Mouse (Mus musculus) lung, adult 2 months (tissue): ENCODE measurements at regions not wholly inside any gene's neighbourhood (a gene's known extent, or its start where the extent isn't known, plus 50 kb on each side); places are given as distances from the start of the nearest gene placed in this dataset.

Experiments
- DNase-seq: peaks from one replicate; pipeline ENCODE4 v3.0.0; 2022
- H3K4me1 ChIP-seq: fragments of 200-500 bp; 2 replicates; pipeline ENCODE4 v1.6.1; 2011; ENCODE audit warnings: low read length; ENCODE audit not compliant: control insufficient read depth, insufficient read depth
- H3K4me3 ChIP-seq: fragments of 200-500 bp; replicated peaks from 2 replicates; pipeline ENCODE3; 2011; ENCODE audit warnings: low read depth, mild to moderate bottlenecking, control low read depth, low read length; ENCODE audit errors: extremely low read depth
- CTCF ChIP-seq: fragments of 200-500 bp; IDR thresholded peaks from 2 replicates; pipeline ENCODE4 v1.5.1; 2011; ENCODE audit warnings: mild to moderate bottlenecking, low read length, control low read depth; ENCODE audit not compliant: insufficient read depth
- POLR2A ChIP-seq: fragments of 200-500 bp; IDR thresholded peaks from 2 replicates; pipeline ENCODE4 v1.6.1; 2011; ENCODE audit warnings: low read depth, mild to moderate bottlenecking, control low read depth, low read length, borderline replicate concordance; ENCODE audit errors: extremely low read depth
- WGBS: fragments of 180-500 bp; shearing (Covaris S2); methylation state at CpG from one replicate; pipeline ENCODE4 v1.1.7; 2018; 5-methylcytosine and 5-hydroxymethylcytosine counted together

DNA sequence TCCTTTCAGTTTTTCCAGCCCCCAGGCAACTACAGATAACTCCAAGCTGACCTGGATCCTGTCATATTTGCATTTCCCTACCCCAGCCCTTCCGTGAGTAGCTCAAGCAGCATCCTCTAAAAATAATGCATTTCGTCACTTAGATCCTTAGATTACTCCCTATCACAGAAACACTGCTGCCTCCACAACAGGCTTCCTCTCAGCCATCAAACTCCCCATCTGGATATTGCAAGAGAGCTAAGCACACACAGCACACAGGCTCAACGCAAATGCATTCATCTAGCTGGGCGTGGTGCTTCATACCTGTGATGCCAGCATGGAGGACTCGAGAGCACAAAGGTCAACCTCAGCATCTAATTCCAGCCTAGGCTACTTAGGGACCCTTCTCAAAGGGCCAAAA is 260.9 kb downstream of the Sox4 start:
- Histone ChIP-seq H3K4me3 (no peak overlapping the region), H3K4me1 (peaks cover 4% of the 10 kb centered on the region; the same call in 1 of the 2 replicates)
- WGBS, result 51% methylated on average over 5 of the region's 5 CpGs
- no peak for DNase-seq
- TF ChIP-seq CTCF (no peak), POLR2A (no peak)

DNA sequence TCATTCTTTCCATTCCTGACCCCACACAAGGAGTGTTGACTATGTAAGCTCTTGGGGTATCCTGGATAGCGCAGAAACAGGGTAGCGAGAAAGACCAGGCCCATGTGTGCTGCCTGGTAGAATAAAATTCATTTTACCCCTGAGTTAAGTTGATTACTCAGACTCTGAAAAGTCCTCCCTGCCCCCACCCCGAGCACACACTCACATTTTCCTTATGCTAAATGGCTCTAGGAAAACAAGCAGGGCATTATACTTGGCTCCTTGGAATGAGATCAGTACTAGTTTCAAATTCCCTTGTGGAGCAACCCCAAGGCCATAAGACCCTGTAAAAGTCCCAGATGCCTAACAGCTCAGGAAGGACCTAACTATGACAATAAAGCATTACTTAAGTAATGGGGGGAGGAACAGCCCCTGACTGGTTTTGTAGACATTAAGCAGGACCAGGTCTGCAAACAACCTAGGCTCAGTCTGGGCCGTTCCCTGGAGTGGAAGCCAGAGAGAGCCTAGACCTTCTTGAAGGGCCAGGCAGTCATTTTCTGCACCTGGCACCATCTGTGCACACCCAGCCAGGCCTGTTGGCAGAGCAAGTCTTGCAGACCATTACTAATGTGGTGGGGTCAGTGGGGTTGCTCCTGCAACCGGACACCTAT is 262.9 kb downstream of the Sox4 start:
- TF ChIP-seq POLR2A, result no peak
- TF ChIP-seq CTCF, result no peak
- no peak overlapping the region for H3K4me3 ChIP-seq
- 87% methylated on average over 5 of the region's 5 CpGs for WGBS
- H3K4me1 ChIP-seq, result peaks cover 4% of the 10 kb centered on the region; the same call in 1 of the 2 replicates
- no peak for DNase-seq

DNA sequence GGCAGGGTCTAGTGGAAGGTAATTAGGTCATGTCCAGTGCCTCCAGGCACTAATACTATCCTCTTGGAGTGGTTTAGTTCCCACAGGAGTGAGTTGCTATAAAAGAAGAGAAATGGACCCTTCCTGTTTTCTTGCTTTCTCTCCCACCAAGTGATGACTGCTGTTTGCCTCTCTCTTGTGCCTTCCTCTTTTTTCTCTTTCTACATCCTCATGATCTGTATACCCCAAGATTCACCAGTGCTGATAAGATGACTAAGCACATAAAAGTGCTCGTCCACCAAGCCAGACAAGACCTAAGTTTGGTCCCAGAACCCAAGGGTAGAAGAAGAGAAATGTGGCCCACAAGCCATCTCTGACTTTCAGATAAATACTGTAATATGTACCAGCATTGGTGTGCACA is 265.7 kb downstream of the Sox4 start:
- 64% methylated on average over 1 of the region's 1 CpGs for WGBS
- DNase-seq, result no peak
- Histone ChIP-seq H3K4me1 (peaks cover 4% of the 10 kb centered on the region; the same call in 1 of the 2 replicates), H3K4me3 (no peak overlapping the region)
- no peak for TF ChIP-seq CTCF
- no peak for TF ChIP-seq POLR2A

DNA sequence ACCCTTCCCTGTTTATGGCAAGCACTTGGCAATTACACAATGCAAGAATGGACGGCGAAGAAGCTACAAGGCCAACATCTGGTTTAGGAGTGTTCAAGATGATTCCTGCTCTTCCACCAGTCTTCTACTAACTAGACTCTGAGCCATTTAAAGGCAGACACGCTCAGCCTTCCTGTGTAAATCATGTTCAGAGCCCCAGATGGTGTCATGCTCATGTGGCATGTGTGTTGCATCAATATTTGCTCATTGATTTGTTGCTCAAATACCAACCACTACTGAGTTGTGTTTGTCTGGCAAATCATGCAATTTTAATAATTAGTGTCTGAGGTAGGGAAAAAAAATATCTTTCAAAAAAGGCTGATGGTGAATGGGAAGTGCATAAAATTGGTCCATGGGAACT is 269.2 kb downstream of the Sox4 start:
- WGBS, result 91% methylated on average over 3 of the region's 3 CpGs
- Histone ChIP-seq H3K4me3 (no peak overlapping the region), H3K4me1 (no peaks in the 10 kb centered on the region; the same call in 1 of the 2 replicates)
- DNase-seq, result no peak
- TF ChIP-seq CTCF (no peak), POLR2A (no peak)

DNA sequence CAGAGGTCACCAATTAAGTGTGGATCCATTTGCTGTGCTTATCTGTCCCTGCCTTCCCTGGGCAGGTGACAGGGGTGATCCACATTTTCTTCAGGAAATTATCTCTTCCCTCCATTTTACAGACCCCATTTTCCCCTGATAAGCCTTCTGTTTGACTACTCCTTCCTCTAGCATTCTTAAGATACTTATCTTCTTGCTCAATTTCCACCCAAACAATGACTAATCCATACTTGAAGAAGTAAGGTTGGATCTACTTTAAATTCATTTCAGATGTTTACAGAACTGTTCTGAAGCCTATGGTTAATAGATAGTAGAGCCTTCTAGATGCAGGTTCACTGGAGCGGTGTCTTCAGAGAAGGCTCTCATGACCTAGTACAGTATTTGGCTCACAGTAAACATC is 273.2 kb downstream of the Sox4 start:
- 77% methylated on average over 1 of the region's 1 CpGs for WGBS
- DNase-seq, result no peak
- Histone ChIP-seq H3K4me3 (no peak overlapping the region), H3K4me1 (no peaks in the 10 kb centered on the region; the same call in 1 of the 2 replicates)
- TF ChIP-seq POLR2A (no peak), CTCF (no peak)

DNA sequence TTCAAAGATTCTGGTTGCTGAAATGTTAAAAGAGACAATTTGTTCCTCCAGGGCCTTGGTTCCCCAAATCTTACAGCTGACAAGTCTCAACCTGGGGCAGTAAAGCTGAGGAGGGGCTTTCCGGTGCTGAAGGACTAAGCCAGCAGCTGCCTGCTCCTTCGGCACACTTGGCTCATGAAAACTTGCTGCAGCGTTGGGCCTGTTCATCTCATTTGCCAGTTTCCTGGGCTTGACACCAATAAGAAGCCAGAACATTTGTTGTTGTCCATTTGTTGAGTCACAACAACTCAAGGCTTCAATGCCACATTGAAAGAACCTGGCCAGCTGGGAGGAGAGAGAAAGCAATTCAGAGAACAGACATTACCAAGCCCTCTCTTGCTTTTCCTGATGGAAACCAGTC is 279.9 kb downstream of the Sox4 start:
- Histone ChIP-seq H3K4me1 (no peaks in the 10 kb centered on the region), H3K4me3 (no peak overlapping the region)
- TF ChIP-seq CTCF, result no peak
- no peak for TF ChIP-seq POLR2A
- 68% methylated on average over 3 of the region's 3 CpGs for WGBS
- DNase-seq, result no peak

DNA sequence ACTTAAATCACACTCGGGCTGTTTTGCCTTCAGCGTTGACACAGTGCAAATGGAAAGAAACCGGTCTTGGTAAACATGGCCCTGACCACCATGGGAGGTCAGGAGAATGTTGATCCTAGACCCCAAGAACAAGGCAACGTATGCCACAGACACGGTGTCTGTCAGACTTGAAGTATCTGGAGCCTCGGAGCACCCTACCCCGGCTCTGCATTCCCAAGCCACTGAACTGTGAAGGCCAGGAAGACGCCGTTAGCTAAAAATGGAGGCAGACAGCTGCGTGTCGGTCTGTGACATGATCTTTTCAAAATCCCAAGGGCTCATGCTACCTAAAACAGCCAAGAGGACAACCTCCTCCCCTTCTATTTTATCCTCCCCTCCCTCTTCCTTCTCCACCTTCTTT is 282.0 kb downstream of the Sox4 start:
- WGBS, result 69% methylated on average over 11 of the region's 11 CpGs
- DNase-seq, result no peak
- TF ChIP-seq POLR2A (no peak), CTCF (no peak)
- Histone ChIP-seq H3K4me3 (no peak overlapping the region), H3K4me1 (no peaks in the 10 kb centered on the region; the same call in 1 of the 2 replicates)

DNA sequence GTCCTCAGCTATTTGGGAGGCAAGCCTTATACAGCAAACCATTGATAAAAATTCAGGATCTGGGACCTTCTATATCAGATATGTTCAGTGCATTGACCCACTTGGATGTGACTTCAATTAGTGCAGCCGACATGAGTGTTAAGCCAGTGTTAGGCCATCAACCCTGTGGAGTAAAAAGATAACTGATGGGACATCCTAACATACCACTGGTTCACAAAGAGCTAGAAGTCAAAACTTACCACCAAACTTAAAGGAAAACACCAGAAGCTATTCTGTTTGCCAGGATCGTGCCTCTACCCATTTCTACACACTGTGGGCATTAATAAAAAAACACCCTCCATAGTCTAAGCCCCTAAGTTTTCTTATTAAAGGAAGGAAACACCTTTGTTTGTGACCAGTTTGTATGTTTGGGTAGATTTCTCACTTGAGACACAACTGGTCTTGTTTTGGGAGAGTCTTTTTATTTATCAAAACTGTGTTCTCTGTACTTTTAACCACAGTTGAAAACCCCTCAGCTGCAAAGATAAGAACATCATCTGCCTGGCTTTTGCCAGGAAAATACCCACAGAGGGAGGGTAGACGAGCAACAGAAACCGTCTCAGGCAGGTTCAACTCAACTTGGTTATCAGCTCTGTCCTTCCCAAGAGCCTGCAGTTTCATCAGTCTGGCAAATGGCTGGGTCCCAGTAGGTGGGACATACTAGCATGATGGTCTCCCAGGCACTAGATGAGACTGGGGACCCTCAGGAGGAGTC is 283.5 kb downstream of the Sox4 start:
- TF ChIP-seq CTCF (no peak), POLR2A (no peak)
- no peak overlapping the region for H3K4me3 ChIP-seq
- no peaks in the 10 kb centered on the region; the same call in 1 of the 2 replicates for H3K4me1 ChIP-seq
- WGBS, result 95% methylated on average over 4 of the region's 4 CpGs
- no peak for DNase-seq

DNA sequence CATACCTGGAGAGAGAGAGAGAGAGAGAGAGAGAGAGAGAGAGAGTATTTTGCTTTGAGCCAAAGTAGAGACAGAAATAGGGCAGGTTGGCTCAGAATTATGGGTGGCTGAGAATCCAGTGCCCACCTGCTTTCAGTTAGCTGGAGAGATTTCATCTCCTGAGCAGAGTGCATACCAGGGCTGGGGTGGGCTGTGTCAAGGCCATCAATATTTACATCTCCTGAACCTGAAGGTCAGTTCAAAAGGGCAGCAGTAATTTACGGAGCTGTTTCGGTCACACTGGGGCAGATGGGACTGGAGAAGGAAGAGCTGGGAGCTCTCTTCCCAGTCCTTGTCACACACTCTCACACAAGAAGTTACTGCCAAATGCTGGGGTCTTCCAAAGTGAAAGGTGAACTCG is 286.7 kb downstream of the Sox4 start:
- no peak overlapping the region for H3K4me3 ChIP-seq

DNA sequence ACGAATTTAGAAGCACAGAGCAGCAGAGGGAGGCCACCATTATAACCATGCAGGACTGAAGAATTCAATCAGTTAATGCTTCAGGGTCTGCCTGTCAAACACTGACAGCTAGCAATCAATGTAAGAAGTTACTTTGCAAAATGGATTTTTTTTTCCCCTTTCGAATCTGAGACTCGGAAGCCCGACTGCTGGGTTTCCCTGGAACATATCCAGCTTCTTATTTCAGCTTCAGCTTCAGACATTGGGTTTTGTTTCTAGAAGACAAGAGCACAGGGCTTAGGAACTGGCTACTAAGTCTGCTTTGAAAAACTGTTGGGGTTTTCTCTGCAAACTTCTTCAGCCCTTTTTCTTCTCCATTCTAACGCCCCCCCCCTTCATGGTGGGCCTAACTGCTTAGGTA is 288.4 kb downstream of the Sox4 start:
- 66% methylated on average over 5 of the region's 5 CpGs for WGBS
- TF ChIP-seq CTCF (no peak), POLR2A (no peak)
- no peak for DNase-seq
- no peak overlapping the region for H3K4me3 ChIP-seq
- peaks cover 2% of the 10 kb centered on the region; the same call in 1 of the 2 replicates for H3K4me1 ChIP-seq

More for the DNA sequence above, 286.7 kb downstream of the Sox4 start:
- 76% methylated on average over 3 of the region's 3 CpGs for WGBS
- H3K4me1 ChIP-seq, result peaks cover 2% of the 10 kb centered on the region; the same call in 1 of the 2 replicates
- TF ChIP-seq POLR2A (no peak), CTCF (no peak)
- DNase-seq, result no peak
